Comparison of ENCODE assay signal across 30 mouse cellular contexts in the genomic region with DNA sequence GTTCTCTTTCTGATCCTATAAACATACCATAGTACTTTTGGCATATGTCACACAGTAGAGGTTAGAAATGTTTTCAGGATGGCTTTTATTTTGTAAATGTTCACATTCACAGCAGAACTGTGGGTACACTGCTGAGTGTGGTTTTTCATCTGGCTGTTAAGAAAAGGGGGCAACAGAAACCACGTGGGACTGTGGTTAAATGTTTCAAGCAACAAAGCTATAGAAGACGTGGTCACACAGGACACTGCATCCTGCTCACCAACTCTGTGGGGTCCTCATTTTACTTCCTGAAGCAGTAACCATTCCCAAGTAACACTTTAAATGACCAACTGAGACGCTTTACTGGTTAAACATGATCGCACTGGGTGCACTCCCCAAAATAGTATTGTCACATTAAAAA. TPM values are rescaled to one million over a fixed set of nuclear protein-coding genes. Genes with fewer than 3 reads are reported as not detected.
DNase-seq lines count a peak whose midpoint lies in the region; ATAC-seq lines count a peak whose summit lies in the region.
"Had no signal": no experiment of that assay in that cellular context is flagged by ENCODE, and none has a peak within 500 bp of the region (broad histone marks: within the 10 kb centered on the region; RNA-seq: fewer than 3 reads in every experiment).

No protein-coding gene starts in this region.

- H3K36me3 ChIP-seq in heart, embryonic 16.5 days (ENCODE audit: control insufficient read depth, insufficient read depth): no peaks in the 10 kb centered on the region
- H3K36me3 ChIP-seq in stomach, embryonic 16.5 days (ENCODE audit: control insufficient read depth, insufficient read depth, low read length): no peaks in the 10 kb centered on the region
- H3K36me3 ChIP-seq in hindbrain, embryonic 11.5 days (ENCODE audit: control insufficient read depth, insufficient read depth, low read length): no peaks in the 10 kb centered on the region
- H3K36me3 ChIP-seq: embryonic facial prominence, embryonic 10.5 days; embryonic facial prominence, embryonic 15.5 days; forebrain, embryonic 12.5 days; hindbrain, embryonic 10.5 days; intestine, embryonic 15.5 days; stomach, embryonic 15.5 days had no signal

- no peaks in the 10 kb centered on the region for H3K9me3 ChIP-seq in heart, embryonic 16.5 days (replicated peaks; ENCODE audit: control insufficient read depth, low read length)
- H3K9me3 ChIP-seq in stomach, embryonic 16.5 days (replicated peaks; ENCODE audit: control insufficient read depth, low read length): no peaks in the 10 kb centered on the region
- no peaks in the 10 kb centered on the region for H3K9me3 ChIP-seq in hindbrain, embryonic 11.5 days (ENCODE audit: control insufficient read depth, low read length)
- H3K9me3 ChIP-seq: embryonic facial prominence, embryonic 10.5 days; embryonic facial prominence, embryonic 15.5 days; forebrain, embryonic 12.5 days; hindbrain, embryonic 10.5 days; intestine, embryonic 15.5 days; liver, embryonic 12.5 days; stomach, embryonic 15.5 days had no signal

- no peak overlapping the region for H3K27ac ChIP-seq in heart, embryonic 16.5 days (ENCODE audit: low read length)
- peak overlapping the region; percentile 64 for H3K27ac ChIP-seq in stomach, embryonic 16.5 days (ENCODE audit: low read length)
- no peak overlapping the region for H3K27ac ChIP-seq in hindbrain, embryonic 11.5 days (ENCODE audit: low read depth, low read length)
- H3K27ac ChIP-seq: embryonic facial prominence, embryonic 10.5 days; embryonic facial prominence, embryonic 15.5 days; forebrain, embryonic 12.5 days; hindbrain, embryonic 10.5 days; intestine, embryonic 15.5 days; liver, embryonic 12.5 days had no signal

- no peak overlapping the region for H3K9ac ChIP-seq in heart, embryonic 16.5 days (ENCODE audit: low read length)
- no peak overlapping the region for H3K9ac ChIP-seq in stomach, embryonic 16.5 days (ENCODE audit: low read length)
- H3K9ac ChIP-seq in hindbrain, embryonic 11.5 days (ENCODE audit: low read depth, low read length): no peak overlapping the region
- H3K9ac ChIP-seq: embryonic facial prominence, embryonic 15.5 days; forebrain, embryonic 12.5 days; intestine, embryonic 15.5 days; liver, embryonic 12.5 days; liver, postnatal 0 days; stomach, embryonic 15.5 days had no signal

- peaks cover 5% of the 10 kb centered on the region for H3K4me1 ChIP-seq in heart, embryonic 16.5 days (ENCODE audit: control insufficient read depth, insufficient read depth, low read length)
- peaks cover 17% of the 10 kb centered on the region for H3K4me1 ChIP-seq in stomach, embryonic 16.5 days (ENCODE audit: control insufficient read depth, insufficient read depth, low read length)
- H3K4me1 ChIP-seq in hindbrain, embryonic 11.5 days (replicated peaks; ENCODE audit: control insufficient read depth, insufficient read depth, low read length): no peaks in the 10 kb centered on the region
- H3K4me1 ChIP-seq: embryonic facial prominence, embryonic 10.5 days; embryonic facial prominence, embryonic 15.5 days; intestine, embryonic 15.5 days; liver, embryonic 12.5 days had no signal

- 76% methylated on average over 4 of the region's 4 CpGs for WGBS in heart, embryonic 16.5 days
- WGBS in stomach, embryonic 16.5 days: 65% methylated on average over 4 of the region's 4 CpGs
- WGBS in hindbrain, embryonic 11.5 days: 79% methylated on average over 4 of the region's 4 CpGs

- DNase-seq in heart, adult 9 months (ENCODE audit: low spot score in 2 of 2): no peak
- DNase-seq in thymus, postnatal 0 days (ENCODE audit: low spot score): peak; percentile 77
- DNase-seq in thymus, postnatal 4 days: no peak
- DNase-seq in hindbrain, embryonic 11.5 days (ENCODE audit: low spot score): no peak
- no peak for DNase-seq in right cerebral cortex, postnatal 14 days
- DNase-seq: adrenal gland, postnatal 25 days; cerebellum, adult 11-12 months; cerebellum, postnatal 14 days; gastrocnemius, postnatal 14 days; heart, adult 11 months; kidney, adult 8-10 months; kidney, postnatal 4 days; left cerebral cortex, postnatal 4 days; liver, postnatal 0 days; lung, postnatal 4 days; midbrain, embryonic 14.5 days; retina, postnatal 1 day; right cerebral cortex, postnatal 25 days had no signal

- no peak overlapping the region for H3K4me2 ChIP-seq in heart, embryonic 16.5 days (ENCODE audit: low read depth, low read length)
- no peak overlapping the region for H3K4me2 ChIP-seq in stomach, embryonic 16.5 days (ENCODE audit: low read depth, low read length)
- H3K4me2 ChIP-seq in hindbrain, embryonic 11.5 days (replicated peaks; ENCODE audit: low read depth, low read length): no peak overlapping the region
- H3K4me2 ChIP-seq: embryonic facial prominence, embryonic 15.5 days; forebrain, embryonic 12.5 days; heart, embryonic 11.5 days; intestine, embryonic 15.5 days; liver, embryonic 12.5 days; stomach, embryonic 15.5 days had no signal

- 0 out of 2 replicates have a peak, but pooled peaks have one; percentile 18 for ATAC-seq in heart, embryonic 16.5 days (replicated peaks; ENCODE audit: extremely low read depth, insufficient read depth, low FRiP score)
- ATAC-seq in stomach, embryonic 16.5 days (ENCODE audit: insufficient read depth, low FRiP score): no peak
- ATAC-seq in hindbrain, embryonic 11.5 days (ENCODE audit: low FRiP score): no peak
- ATAC-seq in inflammation-experienced regulatory T-cells, adult 6 months: no peak
- ATAC-seq: hindbrain, embryonic 16.5 days; intestine, embryonic 15.5 days; liver, embryonic 12.5 days; liver, postnatal 0 days had no signal

- no peaks in the 10 kb centered on the region for H3K27me3 ChIP-seq in heart, embryonic 16.5 days (ENCODE audit: control insufficient read depth, insufficient read depth, low read length)
- H3K27me3 ChIP-seq in stomach, embryonic 16.5 days (ENCODE audit: control insufficient read depth, insufficient read depth, low read length): no peaks in the 10 kb centered on the region
- H3K27me3 ChIP-seq in hindbrain, embryonic 11.5 days (ENCODE audit: control insufficient read depth, insufficient read depth, low read length): no peaks in the 10 kb centered on the region
- H3K27me3 ChIP-seq: embryonic facial prominence, embryonic 15.5 days; forebrain, embryonic 12.5 days; intestine, embryonic 15.5 days; liver, embryonic 12.5 days; stomach, embryonic 15.5 days had no signal

- no peak overlapping the region for H3K4me3 ChIP-seq in heart, embryonic 16.5 days (ENCODE audit: low read length)
- H3K4me3 ChIP-seq in stomach, embryonic 16.5 days (replicated peaks; ENCODE audit: low read length): no peak overlapping the region
- H3K4me3 ChIP-seq in hindbrain, embryonic 11.5 days (ENCODE audit: low read depth, low read length): no peak overlapping the region
- H3K4me3 ChIP-seq: embryonic facial prominence, embryonic 10.5 days; embryonic facial prominence, embryonic 15.5 days; forebrain, embryonic 12.5 days; hindbrain, embryonic 10.5 days; intestine, embryonic 15.5 days; liver, embryonic 12.5 days; stomach, embryonic 15.5 days had no signal

RNA-seq across cellular contexts. Expression of gene Ap1ar, which starts 25.2 kb away (rescaled TPM):
- polyA plus RNA-seq in heart, embryonic 16.5 days (2015; fragmentation: Nextera tagmentation; extraction: Ambion mirVana): 23.8 and 31.6 TPM in 2 replicates
- polyA plus RNA-seq in thymus, postnatal 0 days (2015; fragmentation: Nextera tagmentation; extraction: Ambion mirVana): 26.3 and 32.4 TPM in 2 replicates
- 42.2 and 43.3 TPM in 2 replicates for polyA plus RNA-seq in stomach, embryonic 16.5 days (2015; fragmentation: Nextera tagmentation; extraction: Ambion mirVana)
- 71.9 and 77.9 TPM in 2 replicates for polyA plus RNA-seq in hindbrain, embryonic 11.5 days (2014; fragmentation: Nextera tagmentation; extraction: Ambion mirVana)
- 10 to 100 TPM; 22.7 to 25.8 (median 24.0) TPM for polyA plus RNA-seq in inflammation-experienced regulatory T-cells, adult 6 months (2017; shearing (Covaris generic))

RNA-seq across cellular contexts. Expression of gene Fam241a, which starts 33.6 kb away (rescaled TPM):
- 7.9 and 8.0 TPM in 2 replicates for polyA plus RNA-seq in heart, embryonic 16.5 days (2015; fragmentation: Nextera tagmentation; extraction: Ambion mirVana)
- 18.6 and 21.8 TPM in 2 replicates for polyA plus RNA-seq in thymus, postnatal 0 days (2015; fragmentation: Nextera tagmentation; extraction: Ambion mirVana)
- polyA plus RNA-seq in stomach, embryonic 16.5 days (2015; fragmentation: Nextera tagmentation; extraction: Ambion mirVana): 12.7 and 15.1 TPM in 2 replicates
- 10.8 and 11.3 TPM in 2 replicates for polyA plus RNA-seq in hindbrain, embryonic 11.5 days (2014; fragmentation: Nextera tagmentation; extraction: Ambion mirVana)
- polyA plus RNA-seq in inflammation-experienced regulatory T-cells, adult 6 months (2017; shearing (Covaris generic)): 1 to 10 TPM; 2.0 to 5.2 (median 3.9) TPM
